Mouse (Mus musculus): ENCODE data around the gene Tenm3.

DNA sequence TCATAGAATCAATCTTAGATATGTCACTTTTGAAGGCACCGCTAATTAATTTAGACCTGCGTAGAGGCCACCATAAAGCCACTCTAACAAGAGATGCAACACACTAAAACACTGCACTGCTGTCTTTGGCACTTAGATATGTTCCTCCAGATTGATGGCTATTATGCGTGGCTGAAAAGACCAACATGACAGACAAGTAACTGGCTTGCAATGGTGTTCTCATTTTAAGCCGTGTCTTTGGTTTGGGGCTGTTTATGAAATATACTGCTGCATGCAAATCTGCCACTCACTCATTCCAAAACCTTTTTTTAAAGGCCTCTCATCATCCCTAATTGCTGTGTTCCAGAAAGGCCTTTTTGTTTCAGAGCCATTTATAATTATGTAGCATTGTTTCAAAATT, 398.1 kb downstream of the Tenm3 start:
- no peak for TF ChIP-seq POLR2A (IDR thresholded peaks at IDR 0.05; ENCODE audit: low read depth, low read length)
- TF ChIP-seq CTCF (IDR thresholded peaks at IDR 0.05; ENCODE audit: borderline replicate concordance, insufficient read depth, low read length) = no peak
